Mouse (Mus musculus) kidney, adult 11 months (tissue): Measurements from ENCODE around the gene Nck2.
"Not testable (repeated sequence)": the region's sequence is repeated elsewhere in the genome, so short reads cannot be mapped to it uniquely, and the experiment has no call there.

ENCODE experiments used
- DNase-seq: peaks from one replicate; pipeline ENCODE4 v3.0.0; 2022

The Nck2 gene

DNA sequence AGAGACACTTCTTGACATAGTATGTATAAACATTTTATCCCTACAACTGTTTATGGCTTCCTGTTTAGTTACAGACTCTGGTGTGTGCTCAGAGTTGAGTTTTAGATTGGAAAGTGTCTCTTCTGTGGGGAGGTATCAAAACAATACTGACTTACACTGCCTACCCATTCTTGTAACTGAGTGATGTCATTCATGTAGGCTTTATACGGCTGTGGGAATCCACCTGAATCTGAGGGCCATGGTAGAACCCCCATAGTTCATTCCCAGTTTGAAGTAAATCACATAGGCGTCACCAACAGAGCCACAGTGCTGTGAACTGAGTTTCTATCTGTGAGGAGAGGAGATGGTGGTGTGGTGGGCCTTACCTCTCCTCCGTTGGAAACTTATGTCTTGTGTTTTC lies 92.6 kb downstream of the Nck2 start:
- no peak for DNase-seq

GRCm38 (mm10) chr1:43537496-43537895 lies 93.1 kb downstream of the Nck2 start:
- no peak for DNase-seq

GRCm38 (mm10) chr1:43538716-43539115 lies 94.3 kb downstream of the Nck2 start:
- no peak for DNase-seq

DNA sequence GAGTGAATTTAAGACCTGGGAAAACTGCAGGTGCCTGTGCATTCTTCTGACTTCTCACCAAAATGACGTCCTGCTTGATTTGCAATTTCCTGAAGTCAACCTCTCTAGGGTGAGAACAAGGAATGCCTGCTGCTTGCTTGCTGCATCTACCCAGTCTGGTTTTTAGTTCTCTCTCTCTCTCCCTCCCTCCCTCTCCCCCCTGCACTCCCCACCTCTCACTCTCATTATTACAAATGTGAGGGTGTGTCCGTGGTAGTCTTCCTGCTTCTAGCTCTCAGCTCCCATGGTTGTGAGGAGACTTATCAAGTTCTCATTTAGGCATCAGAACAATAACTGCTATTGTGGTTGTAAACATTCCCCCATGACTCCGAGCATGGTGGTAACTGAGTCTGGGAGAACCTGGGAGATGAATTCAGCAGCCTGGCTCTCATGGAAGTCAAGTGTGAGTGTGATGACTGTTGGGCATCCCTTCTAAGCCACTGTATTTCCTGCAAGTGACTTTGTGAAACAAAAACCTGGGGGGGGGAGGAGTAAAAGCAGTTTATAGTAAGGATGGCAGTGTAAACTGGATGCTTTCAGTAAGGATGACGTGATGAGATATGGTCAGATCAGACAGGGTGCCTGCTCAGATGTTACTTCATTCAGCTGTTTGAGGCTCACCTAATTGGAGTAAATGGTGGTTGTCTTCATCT lies 95.5 kb downstream of the Nck2 start:
- DNase-seq: no peak

- DNase-seq: no peak
Measured at GRCm38 (mm10) chr1:43542339-43542738, 98.0 kb downstream of the Nck2 start.

- DNase-seq: no peak
Measured at GRCm38 (mm10) chr1:43547644-43548043, 103.3 kb downstream of the Nck2 start.

DNA sequence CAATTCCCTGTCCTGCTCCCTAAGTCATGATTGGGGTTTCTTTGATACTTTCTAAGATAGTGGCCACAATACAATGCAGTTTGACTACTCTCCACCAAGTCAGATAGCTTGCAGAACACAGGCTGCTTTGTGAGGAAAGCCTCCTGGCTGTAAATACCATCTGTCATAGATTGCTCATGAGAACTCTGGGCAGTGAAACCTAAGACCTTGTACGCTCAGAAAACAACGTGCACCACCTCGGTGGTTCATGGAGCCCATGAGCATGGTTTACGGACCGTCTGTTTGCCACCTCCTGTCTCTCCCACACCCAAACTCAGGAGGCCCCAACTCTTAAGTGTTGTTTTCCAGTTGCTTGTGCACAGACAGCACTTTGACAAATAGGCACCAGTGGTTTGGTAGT lies 104.4 kb downstream of the Nck2 start:
- DNase-seq: no peak

DNA sequence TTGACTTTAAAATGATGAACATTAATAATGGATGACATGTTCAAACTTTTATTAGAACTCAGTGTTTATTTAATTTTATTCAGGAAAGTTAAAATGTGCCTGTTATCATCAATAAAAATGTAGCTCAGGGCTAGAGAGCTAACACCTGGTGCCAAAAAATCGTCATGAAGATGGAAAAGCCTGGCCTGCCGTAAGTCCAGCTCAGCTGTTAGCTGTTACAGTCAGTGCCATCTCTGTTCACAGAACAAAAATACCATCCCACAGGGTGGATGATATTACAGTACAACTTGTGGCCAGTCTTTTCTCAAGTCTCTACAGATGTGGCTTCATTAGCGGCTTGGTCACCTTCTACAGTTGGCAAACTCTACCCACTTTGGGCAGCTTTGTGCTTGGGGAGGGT lies 106.1 kb downstream of the Nck2 start:
- no peak for DNase-seq

GRCm38 (mm10) chr1:43553989-43554679 lies 109.8 kb downstream of the Nck2 start:
- DNase-seq: not testable (repeated sequence)

GRCm38 (mm10) chr1:43555222-43555974 lies 111.0 kb downstream of the Nck2 start:
- no peak for DNase-seq

DNA sequence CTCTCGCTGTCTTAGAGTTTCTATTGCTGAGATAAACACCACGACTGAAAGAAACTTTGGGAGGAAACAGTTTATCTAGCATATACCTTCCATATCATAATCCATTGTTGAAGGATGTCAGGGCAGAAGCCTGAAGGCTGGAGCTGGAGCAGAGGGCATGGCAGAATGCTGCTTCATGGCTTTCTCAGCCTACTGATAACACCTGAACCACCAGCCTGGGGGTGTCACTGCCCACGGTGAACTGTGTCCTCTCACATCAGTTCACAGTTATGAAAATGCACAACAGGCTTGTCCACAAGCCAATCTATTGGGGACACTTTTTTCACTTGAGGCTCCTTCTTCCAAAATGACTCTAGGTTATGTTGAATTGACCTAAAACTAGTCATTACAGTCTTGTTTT lies 114.0 kb downstream of the Nck2 start:
- DNase-seq: no peak

DNA sequence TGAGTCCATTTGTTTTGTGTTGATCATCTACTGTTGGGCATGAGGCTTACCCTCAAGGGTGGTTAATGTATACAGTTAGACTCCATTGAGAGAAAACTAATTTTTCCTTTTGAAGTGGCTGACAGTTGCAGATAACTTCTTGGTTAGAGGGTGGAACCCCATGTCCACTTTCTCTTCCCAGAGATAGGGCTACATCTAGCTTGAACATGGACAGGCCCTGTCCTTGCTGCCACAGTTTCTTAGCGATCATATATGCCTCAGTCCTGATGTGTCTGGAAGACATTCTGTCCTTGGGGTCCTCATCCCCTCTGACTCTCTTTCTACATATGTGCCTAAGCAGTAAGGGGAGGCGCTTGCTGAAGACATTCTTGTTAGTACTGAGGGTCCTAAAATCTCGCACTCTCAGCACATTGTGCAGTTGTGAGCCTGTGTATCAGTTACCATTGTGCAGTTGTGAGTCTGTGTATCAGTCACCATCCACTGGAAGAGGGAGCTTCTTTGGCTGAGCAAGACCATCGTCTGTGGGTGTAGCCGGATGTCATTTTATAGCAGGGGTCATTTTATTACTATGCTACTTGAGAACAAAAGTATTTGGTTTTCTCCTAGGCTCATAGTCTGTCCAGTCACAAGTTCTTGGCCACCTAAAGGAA lies 114.8 kb downstream of the Nck2 start:
- no peak for DNase-seq

- no peak for DNase-seq
Measured at GRCm38 (mm10) chr1:43561085-43561484, 116.7 kb downstream of the Nck2 start.

GRCm38 (mm10) chr1:43562002-43562666 lies 117.8 kb downstream of the Nck2 start:
- no peak for DNase-seq

- DNase-seq: no peak
Measured at GRCm38 (mm10) chr1:43565260-43565659, 120.9 kb downstream of the Nck2 start.

DNA sequence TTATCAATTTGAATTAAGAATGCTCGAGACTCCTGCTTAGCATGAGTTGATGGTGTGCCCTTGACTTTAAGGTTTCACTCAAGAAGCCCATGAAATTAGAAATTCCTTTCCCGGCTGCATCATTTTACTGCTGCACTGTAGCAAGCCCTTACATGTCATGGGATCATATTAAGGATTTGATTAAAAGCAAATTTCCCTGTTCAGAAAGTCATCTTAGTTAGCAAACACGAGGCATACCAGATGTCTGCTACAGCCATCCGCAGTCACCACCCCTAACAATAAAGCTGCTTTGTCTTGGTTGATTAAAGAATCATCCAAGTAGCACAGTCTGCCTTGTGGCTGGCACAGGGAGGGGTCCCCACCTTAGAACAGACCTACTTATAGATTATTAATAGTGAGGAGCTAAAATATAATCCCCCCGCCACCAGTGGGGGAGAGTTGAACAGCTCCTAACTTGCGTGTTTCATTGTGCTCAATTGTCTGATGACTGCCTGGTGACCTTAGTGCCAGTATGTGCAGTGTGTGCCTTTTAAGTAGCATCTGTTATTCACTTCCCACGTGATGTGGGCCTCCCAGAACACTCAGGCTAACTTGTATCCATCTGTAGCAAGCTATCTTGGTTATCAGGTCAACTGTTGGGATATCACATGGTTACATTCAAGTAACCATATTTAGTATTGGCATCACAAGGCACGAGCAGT lies 122.4 kb downstream of the Nck2 start:
- no peak for DNase-seq

DNA sequence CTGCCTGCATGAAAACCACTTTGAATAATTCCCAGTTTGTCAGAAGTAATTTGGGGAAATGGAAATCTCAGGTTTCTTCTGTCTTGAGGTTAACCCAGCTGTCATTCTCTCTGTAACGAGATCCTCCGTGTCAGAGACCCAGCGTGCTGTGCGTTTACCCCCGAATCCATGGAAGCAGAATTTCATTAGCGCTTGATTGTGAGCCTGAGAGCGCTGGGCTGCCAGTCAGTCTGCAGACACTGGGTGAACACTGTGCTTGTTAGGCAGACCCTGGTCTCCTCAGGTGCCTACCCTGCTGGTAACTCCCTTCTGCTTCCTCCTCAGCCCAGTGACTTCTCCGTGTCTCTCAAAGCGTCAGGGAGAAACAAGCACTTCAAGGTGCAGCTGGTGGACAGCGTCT lies 124.4 kb downstream of the Nck2 start:
- no peak for DNase-seq

- no peak for DNase-seq
Measured at GRCm38 (mm10) chr1:43571105-43571504, 126.7 kb downstream of the Nck2 start.

GRCm38 (mm10) chr1:43574793-43575304 lies 130.5 kb downstream of the Nck2 start:
- no peak for DNase-seq

DNA sequence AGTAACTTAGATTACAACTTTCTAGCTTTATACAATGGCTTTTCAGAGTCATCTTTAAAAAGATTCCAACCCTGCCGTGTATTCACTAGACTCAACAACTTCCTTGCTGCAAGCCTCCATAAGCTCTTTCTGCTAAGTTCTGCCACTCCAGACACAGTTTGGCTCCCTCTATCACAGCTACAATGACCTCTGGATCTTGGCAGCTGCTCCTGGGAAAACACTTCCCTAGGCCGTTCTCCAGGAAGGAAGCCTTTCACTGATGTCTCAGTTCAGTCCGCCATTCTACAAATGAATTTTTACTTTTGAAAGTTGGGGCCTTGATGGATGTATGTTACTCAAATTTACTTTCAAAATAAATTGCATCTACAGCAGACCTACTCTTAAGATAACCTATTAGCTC lies 133.0 kb downstream of the Nck2 start:
- no peak for DNase-seq

DNA sequence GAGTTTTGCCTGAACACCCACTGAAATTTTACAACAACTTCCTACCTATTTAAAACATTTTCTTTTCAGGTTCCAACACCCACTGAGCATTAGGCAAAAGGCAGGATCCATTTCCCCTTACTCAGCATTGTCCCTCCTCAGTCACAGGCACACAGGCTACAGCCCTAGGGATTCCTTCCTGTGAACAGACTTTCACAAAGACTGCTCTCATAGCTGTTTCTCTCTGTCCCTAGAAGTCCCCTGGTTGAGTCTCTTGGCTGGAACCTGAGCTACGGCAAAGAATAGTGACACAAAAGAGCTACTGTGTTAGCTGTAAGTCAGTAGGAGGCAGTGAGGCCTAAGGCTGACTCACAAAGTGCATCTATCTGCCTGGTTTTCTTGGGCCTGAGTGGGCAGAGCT lies 139.2 kb downstream of the Nck2 start:
- DNase-seq: no peak

DNA sequence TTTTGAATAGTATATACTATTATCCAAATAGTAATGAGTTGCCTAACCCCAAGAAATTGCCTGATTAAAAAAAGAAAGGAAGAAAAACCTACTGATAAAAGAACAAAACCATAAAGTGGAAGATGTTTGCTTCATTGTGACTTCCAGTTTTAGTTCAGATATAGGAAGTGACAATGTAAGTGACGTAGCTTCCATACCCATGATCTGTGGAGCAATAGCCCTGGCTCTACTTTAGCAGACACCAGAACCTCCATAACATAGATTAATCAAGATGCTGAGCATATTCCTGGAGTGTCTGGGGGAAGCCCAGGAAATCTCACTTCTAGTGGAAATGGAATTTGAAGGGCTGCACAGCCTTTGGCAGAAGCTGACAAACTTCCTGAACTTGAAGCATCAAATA lies 144.6 kb downstream of the Nck2 start:
- DNase-seq: no peak
